Mouse (Mus musculus) gastrocnemius, postnatal 36 days (tissue): ENCODE data around the gene Slc17a2. TPM values are rescaled to one million over a fixed set of nuclear protein-coding genes. Genes with fewer than 3 reads are reported as not detected.

ENCODE experiments used
- DNase-seq, 2 experiments: peaks; one replicate each; pipeline ENCODE4 v3.0.0; 2022
- intact Hi-C: fragments of 180-260 bp; cut with DNase I; formaldehyde crosslinking; loops from one replicate; pipeline ENCODE4 v1.15.1; 2025
- total RNA-seq, 2 experiments: library from RNA; stranded (reverse); gene quantifications; 2 replicates each; pipeline ENCODE4 v1.2.3; 2021

Gene Slc17a2
- total RNA-seq, 2 experiments from 2014 or later, result not detected

- DNase-seq, result no peak
- intact Hi-C loops, result no loop called here
Observed at GRCm38 (mm10) chr13:23868790-23869533, 62.2 kb downstream of the Slc17a2 start.

DNA sequence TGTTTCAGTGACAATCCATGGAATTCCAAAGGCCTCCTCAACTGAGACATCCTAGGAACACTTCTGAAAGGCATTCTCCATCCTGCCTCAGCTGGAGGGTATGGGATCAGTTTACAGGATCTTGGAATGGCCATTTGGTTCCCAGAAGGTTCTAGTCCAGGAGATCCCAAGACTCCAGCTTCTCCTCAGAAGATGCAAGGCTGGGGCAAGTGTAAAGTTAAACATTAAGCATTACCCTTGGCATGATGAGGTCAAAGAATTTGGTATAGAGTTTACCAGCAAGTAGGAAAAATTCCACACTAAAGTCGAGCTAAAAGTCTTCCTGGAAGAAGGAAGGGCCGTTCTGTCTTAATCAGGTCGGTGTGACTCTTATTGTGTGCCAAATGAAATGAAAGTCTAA lies 63.2 kb downstream of the Slc17a2 start:
- no peak for DNase-seq
- intact Hi-C loops, result no loop called here

- no peak for DNase-seq
- intact Hi-C loops, result no loop called here
Observed at GRCm38 (mm10) chr13:23873141-23873540, 66.3 kb downstream of the Slc17a2 start.

Other genes with a start within 250 kb of the Slc17a2 start
- gene Hist1h3e, start 244.6 kb upstream of the Slc17a2 start, total RNA-seq, result 10 to 100 TPM; 11.9 to 17.0 TPM
- gene Hist1h2ae, start 235.8 kb upstream of the Slc17a2 start, total RNA-seq, result 1 to 10 TPM; 1.6 to 2.8 TPM
- 10 to 100 TPM; 15.3 to 21.1 TPM for gene Hist1h2bg, start 235.6 kb upstream of the Slc17a2 start, total RNA-seq
- 1 to 10 TPM; 7.5 to 8.5 TPM for gene Hist1h2bf, start 232.8 kb upstream of the Slc17a2 start, total RNA-seq
- gene Hist1h2ad, start 232.6 kb upstream of the Slc17a2 start, total RNA-seq, result 1 to 10 TPM; 1.2 to 2.2 TPM
- gene Hist1h3d, start 231.2 kb upstream of the Slc17a2 start, total RNA-seq, result 1 to 10 TPM; 2.8 to 4.8 TPM
- 10 to 100 TPM; 39.6 to 39.7 TPM for gene Hist1h4d, start 225.4 kb upstream of the Slc17a2 start, total RNA-seq
- 10 to 100 TPM; 16.6 to 18.7 TPM for gene Hist1h2be, start 185.9 kb upstream of the Slc17a2 start, total RNA-seq
- gene Hist1h1e, start 184.4 kb upstream of the Slc17a2 start, total RNA-seq, result 10 to 100 TPM; 42.9 to 50.8 TPM
- 1 to 10 TPM; 1.3 to 1.4 TPM for gene Hist1h2ac, start 123.0 kb upstream of the Slc17a2 start, total RNA-seq
- 10 to 100 TPM; 65.6 to 72.3 TPM for gene Hist1h2bc, start 122.8 kb upstream of the Slc17a2 start, total RNA-seq
- gene Hist1h1t, start 111.2 kb upstream of the Slc17a2 start, total RNA-seq, result not detected
- 10 to 100 TPM; 62.8 to 75.7 TPM for gene Hist1h4c, start 108.5 kb upstream of the Slc17a2 start, total RNA-seq
- 10 to 100 TPM; 17.6 to 27.0 TPM for gene Hfe, start 96.1 kb upstream of the Slc17a2 start, total RNA-seq
- gene Hist1h1c, start 68.2 kb upstream of the Slc17a2 start, total RNA-seq, result 100 to 1,000 TPM; 188 to 225 TPM
- gene Hist1h3c, start 61.4 kb upstream of the Slc17a2 start, total RNA-seq, result 1 to 10 TPM; 4.5 to 4.6 TPM
- gene Hist1h2bb, start 60.3 kb upstream of the Slc17a2 start, total RNA-seq, result 1 to 10 TPM; 5.1 to 7.0 TPM
- gene Hist1h2ab, start 55.9 kb upstream of the Slc17a2 start, total RNA-seq, result 10 to 100 TPM in 1 of 2 experiments, 1 to 10 TPM in 1; 9.4 to 10.3 TPM
- 10 to 100 TPM; 14.2 to 14.3 TPM for gene Hist1h3b, start 54.7 kb upstream of the Slc17a2 start, total RNA-seq
- 1 to 10 TPM; 5.8 to 8.4 TPM for gene Hist1h4b, start 50.0 kb upstream of the Slc17a2 start, total RNA-seq
- 1 to 10 TPM; 6.4 to 7.2 TPM for gene Hist1h4a, start 45.8 kb upstream of the Slc17a2 start, total RNA-seq
- gene Hist1h3a, start 44.6 kb upstream of the Slc17a2 start, total RNA-seq, result 10 to 100 TPM in 1 of 2 experiments, 1 to 10 TPM in 1; 9.9 to 14.4 TPM
- gene Hist1h1a, start 43.3 kb upstream of the Slc17a2 start, total RNA-seq, result 1 to 10 TPM; 5.6 to 7.4 TPM
- not detected for gene Trim38, start 37.1 kb upstream of the Slc17a2 start, total RNA-seq
- not detected for gene Slc17a3, start 32.4 kb downstream of the Slc17a2 start, total RNA-seq
- not detected for gene Slc17a1, start 60.8 kb downstream of the Slc17a2 start, total RNA-seq
- gene Slc17a4, start 108.0 kb downstream of the Slc17a2 start, total RNA-seq, result not detected
- not detected for gene Hist1h2ba, start 127.2 kb downstream of the Slc17a2 start, total RNA-seq
- not detected for gene Hist1h2aa, start 127.5 kb downstream of the Slc17a2 start, total RNA-seq
- not detected for gene Scgn, start 184.2 kb downstream of the Slc17a2 start, total RNA-seq